Mouse (Mus musculus): ENCODE data around the gene Lrrc4c. TPM values are rescaled to one million over a fixed set of nuclear protein-coding genes. Genes with fewer than 3 reads are reported as not detected.

Lrrc4c gene
- polyA plus RNA-seq, 1 experiment from 2014 or later = 2.0 TPM

GRCm38 (mm10) chr2:97318008-97318407, 1000.0 kb downstream of the Lrrc4c start:
- 61% methylated on average over 1 of the region's 1 CpGs for WGBS
- Histone ChIP-seq H3K9me3 (no peaks in the 10 kb centered on the region), H3K4me1 (no peaks in the 10 kb centered on the region), H3K36me3 (no peaks in the 10 kb centered on the region), H3K4me2 (no peak overlapping the region), H3K9ac (no peak overlapping the region), H3K27ac (no peak overlapping the region), H3K4me3 (no peak overlapping the region), H3K27me3 (no peaks in the 10 kb centered on the region)
- no peak for ATAC-seq (ENCODE audit: insufficient number of reproducible peaks, insufficient read depth, low FRiP score, low TSS enrichment, low read depth)

DNA sequence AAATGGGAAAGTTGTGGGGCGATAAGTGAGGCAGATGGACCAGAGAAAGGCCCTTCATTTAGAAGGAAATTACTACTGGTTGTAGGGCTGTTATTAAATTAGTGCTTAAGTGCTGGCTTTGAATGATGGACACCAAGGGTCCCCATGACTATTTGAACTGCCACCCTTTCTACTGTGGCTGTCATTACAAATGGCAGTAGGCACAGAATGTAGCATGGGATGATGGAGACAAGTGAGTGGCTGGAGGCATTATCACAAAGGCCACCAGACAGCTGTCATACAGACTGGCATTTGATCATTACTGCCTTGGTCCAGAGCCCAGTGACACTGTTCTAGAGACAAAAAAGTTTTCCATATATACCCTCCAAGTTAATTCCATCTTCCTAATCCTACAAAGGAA, 1000.6 kb downstream of the Lrrc4c start:
- ATAC-seq (ENCODE audit: insufficient number of reproducible peaks, insufficient read depth, low FRiP score, low TSS enrichment, low read depth) = no peak
- Histone ChIP-seq H3K27ac (no peak overlapping the region), H3K9me3 (no peaks in the 10 kb centered on the region), H3K4me3 (no peak overlapping the region), H3K4me1 (no peaks in the 10 kb centered on the region), H3K27me3 (no peaks in the 10 kb centered on the region), H3K36me3 (no peaks in the 10 kb centered on the region), H3K9ac (no peak overlapping the region), H3K4me2 (no peak overlapping the region)
- 96% methylated on average over 1 of the region's 1 CpGs for WGBS

- no peak overlapping the region for H3K9ac ChIP-seq
- H3K36me3 ChIP-seq = no peaks in the 10 kb centered on the region
- no peak for ATAC-seq (ENCODE audit: insufficient number of reproducible peaks, insufficient read depth, low FRiP score, low TSS enrichment, low read depth)
- no peaks in the 10 kb centered on the region for H3K9me3 ChIP-seq
- H3K4me2 ChIP-seq = no peak overlapping the region
- H3K4me1 ChIP-seq = no peaks in the 10 kb centered on the region
- H3K27ac ChIP-seq = no peak overlapping the region
- no peak overlapping the region for H3K4me3 ChIP-seq
- no peaks in the 10 kb centered on the region for H3K27me3 ChIP-seq
- WGBS = 33% methylated on average over 1 of the region's 1 CpGs
Observed at GRCm38 (mm10) chr2:97332084-97332682, 1014.2 kb downstream of the Lrrc4c start.

- Histone ChIP-seq H3K27me3 (no peaks in the 10 kb centered on the region), H3K4me1 (no peaks in the 10 kb centered on the region), H3K9me3 (no peaks in the 10 kb centered on the region), H3K27ac (no peak overlapping the region), H3K4me3 (no peak overlapping the region), H3K4me2 (no peak overlapping the region), H3K36me3 (no peaks in the 10 kb centered on the region), H3K9ac (no peak overlapping the region)
- no peak for ATAC-seq (ENCODE audit: insufficient number of reproducible peaks, insufficient read depth, low FRiP score, low TSS enrichment, low read depth)
- WGBS = 76% methylated on average over 4 of the region's 4 CpGs
Observed at GRCm38 (mm10) chr2:97339627-97340026, 1021.7 kb downstream of the Lrrc4c start.

DNA sequence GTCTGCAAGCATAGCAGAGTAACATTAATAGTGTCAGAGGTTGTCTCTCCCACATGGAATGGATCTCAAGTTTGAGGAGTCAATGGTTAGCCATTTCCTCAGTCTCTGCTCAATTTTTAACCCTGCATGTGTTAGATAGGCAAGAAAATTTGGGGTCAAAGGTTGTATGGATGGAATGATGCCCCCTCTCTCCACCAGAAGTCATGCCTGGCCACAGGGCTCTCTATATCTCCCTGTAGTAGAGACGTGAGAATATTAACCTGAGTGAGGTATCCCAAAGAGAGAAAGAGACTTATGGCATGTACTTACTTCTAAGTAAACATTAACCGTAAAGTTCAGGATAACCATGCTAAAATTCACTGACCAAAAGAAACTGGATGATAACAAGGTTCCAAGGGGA, 1043.3 kb downstream of the Lrrc4c start:
- H3K27ac ChIP-seq = no peak overlapping the region
- H3K9ac ChIP-seq = no peak overlapping the region
- no peak overlapping the region for H3K4me2 ChIP-seq
- no peak overlapping the region for H3K4me3 ChIP-seq
- no peak for ATAC-seq (ENCODE audit: insufficient number of reproducible peaks, insufficient read depth, low FRiP score, low TSS enrichment, low read depth)
- no peaks in the 10 kb centered on the region for H3K36me3 ChIP-seq
- H3K27me3 ChIP-seq = no peaks in the 10 kb centered on the region
- 86% methylated on average over 2 of the region's 2 CpGs for WGBS
- H3K4me1 ChIP-seq = no peaks in the 10 kb centered on the region
- H3K9me3 ChIP-seq = no peaks in the 10 kb centered on the region

GRCm38 (mm10) chr2:97369978-97370377, 1052.0 kb downstream of the Lrrc4c start:
- H3K27me3 ChIP-seq = no peaks in the 10 kb centered on the region
- H3K4me1 ChIP-seq = no peaks in the 10 kb centered on the region
- no peak overlapping the region for H3K4me2 ChIP-seq
- WGBS = 51% methylated on average over 3 of the region's 3 CpGs
- no peaks in the 10 kb centered on the region for H3K9me3 ChIP-seq
- H3K36me3 ChIP-seq = no peaks in the 10 kb centered on the region
- no peak for ATAC-seq (ENCODE audit: insufficient number of reproducible peaks, insufficient read depth, low FRiP score, low TSS enrichment, low read depth)
- H3K27ac ChIP-seq = no peak overlapping the region
- H3K9ac ChIP-seq = no peak overlapping the region
- H3K4me3 ChIP-seq = no peak overlapping the region

DNA sequence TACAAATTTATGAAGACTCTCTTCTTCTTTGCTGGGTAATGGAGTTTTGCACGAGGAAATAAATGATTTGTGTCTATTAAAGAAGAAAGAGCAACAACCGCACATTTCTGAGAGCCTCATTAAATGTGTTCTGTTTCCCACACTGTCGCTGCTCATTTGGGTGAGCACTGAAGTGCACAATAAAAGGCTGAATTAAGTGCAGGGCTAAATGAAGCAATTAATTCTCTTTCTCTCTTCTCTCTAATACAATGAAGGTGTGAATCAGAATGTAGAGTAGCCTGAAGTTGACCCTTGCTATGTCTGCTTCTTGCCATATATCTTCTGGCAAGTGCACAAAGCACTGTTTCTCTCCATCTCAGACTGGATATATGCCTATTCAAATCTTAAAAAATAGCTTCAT, 1073.5 kb downstream of the Lrrc4c start:
- ATAC-seq (ENCODE audit: insufficient number of reproducible peaks, insufficient read depth, low FRiP score, low TSS enrichment, low read depth) = no peak
- WGBS = 72% methylated on average over 3 of the region's 3 CpGs
- H3K4me1 ChIP-seq = no peaks in the 10 kb centered on the region

DNA sequence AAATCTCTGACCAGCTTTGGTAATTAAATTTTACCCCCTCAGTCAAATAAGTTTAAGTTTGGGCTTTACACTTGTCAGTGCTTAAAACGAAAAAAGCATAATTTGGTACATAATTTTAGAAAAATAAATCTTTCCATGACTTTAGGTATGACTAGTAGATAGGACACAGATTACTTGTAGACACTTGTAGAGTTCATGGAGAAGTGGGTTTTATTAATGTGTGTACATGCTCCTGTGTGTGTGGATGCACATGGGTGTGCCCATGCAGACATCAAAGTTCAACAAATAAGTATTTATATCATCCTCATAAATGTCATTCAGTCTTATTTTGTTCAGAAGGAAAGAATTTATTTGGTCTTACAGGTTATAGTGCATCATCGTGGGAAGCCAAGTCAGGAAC, 1073.9 kb downstream of the Lrrc4c start:
- Histone ChIP-seq H3K36me3 (no peaks in the 10 kb centered on the region), H3K27ac (no peak overlapping the region), H3K27me3 (no peaks in the 10 kb centered on the region), H3K4me1 (no peaks in the 10 kb centered on the region), H3K9ac (no peak overlapping the region), H3K4me3 (no peak overlapping the region), H3K9me3 (no peaks in the 10 kb centered on the region), H3K4me2 (no peak overlapping the region)
- ATAC-seq (ENCODE audit: insufficient number of reproducible peaks, insufficient read depth, low FRiP score, low TSS enrichment, low read depth) = no peak
- whole genome bisulfite sequencing = 85% methylated on average over 2 of the region's 2 CpGs

More for the DNA sequence above, 1073.5 kb downstream of the Lrrc4c start:
- no peaks in the 10 kb centered on the region for H3K27me3 ChIP-seq
- no peak overlapping the region for H3K27ac ChIP-seq
- no peak overlapping the region for H3K4me3 ChIP-seq
- H3K9me3 ChIP-seq = no peaks in the 10 kb centered on the region
- no peak overlapping the region for H3K9ac ChIP-seq
- H3K36me3 ChIP-seq = no peaks in the 10 kb centered on the region
- H3K4me2 ChIP-seq = no peak overlapping the region

- Histone ChIP-seq H3K36me3 (no peaks in the 10 kb centered on the region), H3K4me1 (no peaks in the 10 kb centered on the region), H3K27ac (no peak overlapping the region), H3K4me3 (no peak overlapping the region), H3K9me3 (no peaks in the 10 kb centered on the region), H3K27me3 (no peaks in the 10 kb centered on the region), H3K9ac (no peak overlapping the region), H3K4me2 (no peak overlapping the region)
- ATAC-seq (ENCODE audit: insufficient number of reproducible peaks, insufficient read depth, low FRiP score, low TSS enrichment, low read depth) = no peak
- WGBS = 79% methylated on average over 1 of the region's 1 CpGs
Observed at GRCm38 (mm10) chr2:97413066-97413465, 1095.1 kb downstream of the Lrrc4c start.

DNA sequence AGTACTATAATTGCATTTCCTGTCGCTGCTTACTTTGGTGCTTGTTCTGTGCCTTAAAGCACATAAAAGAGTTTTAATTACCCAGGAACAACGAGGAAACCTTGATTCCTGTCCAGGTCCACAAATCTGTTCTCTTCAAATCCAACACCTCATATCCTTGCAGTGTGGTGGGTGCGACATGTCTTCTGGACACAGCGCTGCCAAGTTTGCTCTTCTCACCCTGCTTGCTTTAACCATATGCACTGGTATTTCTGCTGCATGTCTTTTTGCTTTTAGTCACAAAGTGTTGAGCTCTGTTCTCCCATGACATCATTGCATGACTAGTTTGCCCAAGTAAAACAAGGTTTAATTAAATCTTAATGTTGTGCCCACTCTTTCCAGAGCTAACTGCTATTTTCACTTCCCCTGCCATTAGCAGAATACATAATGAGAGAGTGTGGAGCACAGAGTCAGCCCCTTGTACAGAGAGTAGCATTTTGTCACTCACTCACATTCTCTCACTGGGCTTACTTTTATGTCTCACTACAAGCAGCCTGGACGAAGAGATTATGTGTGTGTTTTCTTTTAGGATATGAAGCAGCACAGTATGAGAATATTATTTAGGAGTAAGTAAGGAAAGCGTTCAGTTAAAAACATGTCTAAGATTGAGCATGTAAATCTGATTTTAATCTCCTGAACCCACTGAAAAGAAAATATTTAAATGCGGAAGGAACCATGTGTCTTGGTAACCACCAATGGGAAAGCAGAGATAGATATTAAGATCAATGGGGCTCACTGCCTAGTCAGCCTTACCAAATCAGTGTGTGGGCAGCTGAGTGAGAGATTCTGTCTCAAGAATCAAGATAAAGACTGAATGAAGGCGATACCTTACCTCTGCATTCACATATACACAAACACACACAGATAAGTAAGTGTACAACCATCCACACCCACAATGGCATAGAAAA, 1096.7 kb downstream of the Lrrc4c start:
- WGBS = 81% methylated on average over 8 of the region's 8 CpGs
- Histone ChIP-seq H3K4me3 (no peak overlapping the region), H3K27me3 (no peaks in the 10 kb centered on the region), H3K36me3 (no peaks in the 10 kb centered on the region), H3K27ac (no peak overlapping the region), H3K9ac (no peak overlapping the region), H3K4me1 (no peaks in the 10 kb centered on the region), H3K9me3 (no peaks in the 10 kb centered on the region), H3K4me2 (no peak overlapping the region)
- no peak for ATAC-seq (ENCODE audit: insufficient number of reproducible peaks, insufficient read depth, low FRiP score, low TSS enrichment, low read depth)

DNA sequence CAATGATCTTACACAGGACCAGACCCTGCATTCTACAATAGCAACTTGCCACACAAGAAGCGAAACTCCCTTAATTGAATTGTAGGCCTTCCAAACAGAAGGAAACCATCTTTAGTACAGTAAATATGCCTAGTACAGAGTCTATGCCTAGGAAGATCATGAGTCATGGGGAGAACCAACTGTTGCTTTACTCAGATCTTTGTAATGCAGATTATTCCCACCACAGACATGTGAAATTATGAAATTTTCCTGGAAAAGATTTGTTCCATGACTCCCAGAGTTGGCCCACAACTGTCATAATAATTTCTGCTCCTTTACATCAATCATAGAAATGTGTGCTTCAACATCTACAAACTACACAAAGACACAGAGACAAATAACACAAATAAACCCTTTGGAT, 1116.2 kb downstream of the Lrrc4c start:
- no peak for ATAC-seq (ENCODE audit: insufficient number of reproducible peaks, insufficient read depth, low FRiP score, low TSS enrichment, low read depth)
- H3K36me3 ChIP-seq = no peaks in the 10 kb centered on the region
- no peak overlapping the region for H3K27ac ChIP-seq
- no peak overlapping the region for H3K4me2 ChIP-seq
- no peak overlapping the region for H3K4me3 ChIP-seq
- H3K27me3 ChIP-seq = no peaks in the 10 kb centered on the region
- WGBS = 91% methylated on average over 1 of the region's 1 CpGs
- H3K9ac ChIP-seq = no peak overlapping the region
- H3K9me3 ChIP-seq = no peaks in the 10 kb centered on the region
- H3K4me1 ChIP-seq = no peaks in the 10 kb centered on the region

DNA sequence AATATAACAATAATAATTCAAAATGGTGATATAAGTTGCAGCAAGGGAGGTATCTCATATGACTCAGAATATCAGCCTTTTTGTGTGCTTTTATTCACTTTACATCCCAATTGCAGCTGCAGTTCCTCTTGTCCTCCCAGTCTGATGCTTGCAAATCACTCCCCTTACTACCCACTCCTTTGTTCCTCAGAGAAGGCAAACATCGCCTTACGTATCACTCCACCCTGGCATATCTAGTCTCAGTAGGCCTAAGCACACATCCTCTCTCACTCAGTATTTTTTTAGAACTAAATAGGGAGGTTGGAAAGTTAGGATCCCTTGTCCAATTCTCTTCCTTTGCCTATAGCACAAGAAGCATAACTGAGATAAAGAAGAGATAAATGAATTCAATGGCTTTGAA, 1117.6 kb downstream of the Lrrc4c start:
- ATAC-seq (ENCODE audit: insufficient number of reproducible peaks, insufficient read depth, low FRiP score, low TSS enrichment, low read depth) = no peak
- H3K27me3 ChIP-seq = no peaks in the 10 kb centered on the region
- no peak overlapping the region for H3K4me2 ChIP-seq
- H3K9me3 ChIP-seq = no peaks in the 10 kb centered on the region
- H3K9ac ChIP-seq = no peak overlapping the region
- H3K4me1 ChIP-seq = no peaks in the 10 kb centered on the region
- 91% methylated on average over 2 of the region's 2 CpGs for WGBS
- H3K36me3 ChIP-seq = no peaks in the 10 kb centered on the region
- H3K27ac ChIP-seq = no peak overlapping the region
- no peak overlapping the region for H3K4me3 ChIP-seq
